Mouse (Mus musculus): ENCODE results near the gene Mlycd. TPM values are rescaled to one million over a fixed set of nuclear protein-coding genes. Genes with fewer than 3 reads are reported as not detected.
A peak's percentile ranks its signal among the peaks of the same experiment; 100 is the strongest.

The Mlycd gene
- total RNA-seq, 1 experiment = 4.9 TPM

- Histone ChIP-seq H3K9ac (ENCODE audit: insufficient read depth, low read depth, low read length, poor library complexity, severe bottlenecking) (no peak overlapping the region), H3K36me3 (ENCODE audit: control insufficient read depth, insufficient read depth, low read length, poor library complexity, severe bottlenecking) (no peaks in the 10 kb centered on the region), H3K4me3 (ENCODE audit: insufficient read depth in 1 of 2, low read depth in 1 of 2, low read length in 2 of 2, poor library complexity in 1 of 2, severe bottlenecking in 1 of 2) (no peak overlapping the region), H3K27ac (ENCODE audit: insufficient read depth, low read depth, low read length, poor library complexity, severe bottlenecking) (no peak overlapping the region), H3K9me3 (ENCODE audit: control insufficient read depth, insufficient read depth, low read depth, low read length) (no peaks in the 10 kb centered on the region), H3K4me1 (ENCODE audit: control insufficient read depth in 2 of 2, insufficient read depth in 2 of 2, low read length in 2 of 2, poor library complexity in 1 of 2) (peaks cover 0 to 13% of the 10 kb centered on the region in 2 experiments; a peak in 2 of 4 replicates)
- in situ Hi-C loops (cut with MboI; ENCODE audit: low sequenced_read_pairs in 2 of 2, unreplicated experiment in 2 of 2) = no loop called here
- TF ChIP-seq ZNF384 (IDR thresholded peaks at IDR 0.05; ENCODE audit: low read depth, low read length) = no peak
- TF ChIP-seq HCFC1 (IDR thresholded peaks at IDR 0.05; ENCODE audit: borderline replicate concordance, insufficient read depth, low read length) = no peak
- no peak for TF ChIP-seq CHD2 (IDR thresholded peaks at IDR 0.05; ENCODE audit: low read depth, low read length)
- TF ChIP-seq ZC3H11A (IDR thresholded peaks at IDR 0.05; ENCODE audit: borderline replicate concordance, low read depth, low read length) = no peak
- TF ChIP-seq MAFK (IDR thresholded peaks at IDR 0.05; ENCODE audit: insufficient read depth, low read depth, low read length) = no peak
- no peak for DNase-seq (ENCODE audit: low read depth, low spot score)
Observed at GRCm38 (mm10) chr8:119442013-119442412, 47.3 kb downstream of the Mlycd start.

- no peaks in the 10 kb centered on the region for H3K9me3 ChIP-seq (ENCODE audit: control insufficient read depth, insufficient read depth, low read depth, low read length)
- peaks cover 0 to 11% of the 10 kb centered on the region in 2 experiments; a peak in 2 of 4 replicates for H3K4me1 ChIP-seq (ENCODE audit: control insufficient read depth in 2 of 2, insufficient read depth in 2 of 2, low read length in 2 of 2, poor library complexity in 1 of 2)
Observed at GRCm38 (mm10) chr8:119442970-119443369, 48.3 kb downstream of the Mlycd start.

GRCm38 (mm10) chr8:119446211-119446989 is 51.7 kb downstream of the Mlycd start, which contains the start of gene Necab2:
Gene Necab2 (plus strand): TSS chr8:119446719.
- Histone ChIP-seq H3K9me3 (ENCODE audit: control insufficient read depth, insufficient read depth, low read depth, low read length) (no peaks in the 10 kb centered on the region), H3K9ac (ENCODE audit: insufficient read depth, low read depth, low read length, poor library complexity, severe bottlenecking) (peak within 1 kb of the TSS; percentile 82), H3K36me3 (ENCODE audit: control insufficient read depth, insufficient read depth, low read length, poor library complexity, severe bottlenecking) (no peaks in the 10 kb centered on the region), H3K27ac (ENCODE audit: insufficient read depth, low read depth, low read length, poor library complexity, severe bottlenecking) (no peak within 1 kb of the TSS; the same call in 1 of the 2 replicates), H3K4me1 (ENCODE audit: control insufficient read depth in 2 of 2, insufficient read depth in 2 of 2, low read length in 2 of 2, poor library complexity in 1 of 2) (peaks cover 0 to 5% of the 10 kb centered on the region in 2 experiments; a peak in 2 of 4 replicates), H3K4me3 (ENCODE audit: insufficient read depth in 1 of 2, low read depth in 1 of 2, low read length in 2 of 2, poor library complexity in 1 of 2, severe bottlenecking in 1 of 2) (peak within 1 kb of the TSS; percentile 77 to 94)
- in situ Hi-C loops (cut with MboI; ENCODE audit: low sequenced_read_pairs in 2 of 2, unreplicated experiment in 2 of 2) = no loop called here
- DNase-seq (ENCODE audit: low read depth, low spot score) = peak; percentile 81
- TF ChIP-seq CHD2 (IDR thresholded peaks at IDR 0.05; ENCODE audit: low read depth, low read length) (peak; percentile 54; the same call in 1 of the 2 replicates), ZC3H11A (IDR thresholded peaks at IDR 0.05; ENCODE audit: borderline replicate concordance, low read depth, low read length) (no peak)

More at GRCm38 (mm10) chr8:119442970-119443369, 48.3 kb downstream of the Mlycd start:
- Histone ChIP-seq H3K4me3 (ENCODE audit: insufficient read depth in 1 of 2, low read depth in 1 of 2, low read length in 2 of 2, poor library complexity in 1 of 2, severe bottlenecking in 1 of 2) (no peak overlapping the region), H3K9ac (ENCODE audit: insufficient read depth, low read depth, low read length, poor library complexity, severe bottlenecking) (no peak overlapping the region), H3K36me3 (ENCODE audit: control insufficient read depth, insufficient read depth, low read length, poor library complexity, severe bottlenecking) (no peaks in the 10 kb centered on the region), H3K27ac (ENCODE audit: insufficient read depth, low read depth, low read length, poor library complexity, severe bottlenecking) (no peak overlapping the region)
- no peak for DNase-seq (ENCODE audit: low read depth, low spot score)
- in situ Hi-C loops (cut with MboI; ENCODE audit: low sequenced_read_pairs in 2 of 2, unreplicated experiment in 2 of 2) = no loop called here
- TF ChIP-seq ZC3H11A (IDR thresholded peaks at IDR 0.05; ENCODE audit: borderline replicate concordance, low read depth, low read length) (no peak), HCFC1 (IDR thresholded peaks at IDR 0.05; ENCODE audit: borderline replicate concordance, insufficient read depth, low read length) (no peak), ZNF384 (IDR thresholded peaks at IDR 0.05; ENCODE audit: low read depth, low read length) (no peak), MAFK (IDR thresholded peaks at IDR 0.05; ENCODE audit: insufficient read depth, low read depth, low read length) (no peak), CHD2 (IDR thresholded peaks at IDR 0.05; ENCODE audit: low read depth, low read length) (no peak)

- no peak for DNase-seq (ENCODE audit: low read depth, low spot score)
- peak overlapping the region; percentile 82 for H3K9ac ChIP-seq (ENCODE audit: insufficient read depth, low read depth, low read length, poor library complexity, severe bottlenecking)
- no peaks in the 10 kb centered on the region for H3K9me3 ChIP-seq (ENCODE audit: control insufficient read depth, insufficient read depth, low read depth, low read length)
- H3K4me1 ChIP-seq (ENCODE audit: control insufficient read depth in 2 of 2, insufficient read depth in 2 of 2, low read length in 2 of 2, poor library complexity in 1 of 2) = peaks cover 0 to 5% of the 10 kb centered on the region in 2 experiments; a peak in 2 of 4 replicates
- peak overlapping the region; percentile 77 to 81 for H3K4me3 ChIP-seq (ENCODE audit: insufficient read depth in 1 of 2, low read depth in 1 of 2, low read length in 2 of 2, poor library complexity in 1 of 2, severe bottlenecking in 1 of 2)
- no peak overlapping the region for H3K27ac ChIP-seq (ENCODE audit: insufficient read depth, low read depth, low read length, poor library complexity, severe bottlenecking)
- no peaks in the 10 kb centered on the region for H3K36me3 ChIP-seq (ENCODE audit: control insufficient read depth, insufficient read depth, low read length, poor library complexity, severe bottlenecking)
- in situ Hi-C loops (cut with MboI; ENCODE audit: low sequenced_read_pairs in 2 of 2, unreplicated experiment in 2 of 2) = no loop called here
- TF ChIP-seq HCFC1 (IDR thresholded peaks at IDR 0.05; ENCODE audit: borderline replicate concordance, insufficient read depth, low read length) (no peak), ZC3H11A (IDR thresholded peaks at IDR 0.05; ENCODE audit: borderline replicate concordance, low read depth, low read length) (no peak), MAFK (IDR thresholded peaks at IDR 0.05; ENCODE audit: insufficient read depth, low read depth, low read length) (no peak), ZNF384 (IDR thresholded peaks at IDR 0.05; ENCODE audit: low read depth, low read length) (no peak), CHD2 (IDR thresholded peaks at IDR 0.05; ENCODE audit: low read depth, low read length) (no peak)
Observed at GRCm38 (mm10) chr8:119446990-119447780, 52.5 kb downstream of the Mlycd start.
